Mouse (Mus musculus) kidney, postnatal 0 days (tissue): ENCODE data around the gene Raver2. TPM values are rescaled to one million over a fixed set of nuclear protein-coding genes. Genes with fewer than 3 reads are reported as not detected.

Experiments used
- ATAC-seq: fragments of 200-750 bp; cut with Nextera tagmentation; replicated peaks from 2 replicates; pipeline ENCODE4 v1.8.0; 2017; ENCODE audit warnings: low read depth, moderate number of reproducible peaks, moderate TSS enrichment, moderate library complexity; ENCODE audit not compliant: low FRiP score
- DNase-seq: peaks from one replicate; pipeline ENCODE4 v3.0.0-alpha.2; 2016; ENCODE audit warnings: low spot score
- H3K27ac ChIP-seq: fragments of 300-500 bp; sonication (generic); 2 replicates; pipeline ENCODE4 v1.5.1; 2014; ENCODE audit warnings: mild to moderate bottlenecking
- H3K27me3 ChIP-seq: fragments of 300-500 bp; sonication (generic); 2 replicates; pipeline ENCODE4 v1.6.1; 2014; ENCODE audit warnings: low read length, mixed read lengths; ENCODE audit not compliant: insufficient read depth
- H3K36me3 ChIP-seq: fragments of 300-500 bp; sonication (generic); 2 replicates; pipeline ENCODE4 v1.6.1; 2014; ENCODE audit warnings: low read length, mixed read lengths; ENCODE audit not compliant: insufficient read depth
- H3K4me1 ChIP-seq: fragments of 300-500 bp; sonication (generic); replicated peaks from 2 replicates; pipeline ENCODE4 v1.6.1; 2014; ENCODE audit warnings: antibody characterized with exemption, low read length, mixed read lengths; ENCODE audit not compliant: insufficient read depth
- H3K4me2 ChIP-seq: fragments of 300-500 bp; sonication (generic); 2 replicates; pipeline ENCODE4 v1.6.1; 2014; ENCODE audit warnings: mild to moderate bottlenecking, low read length, moderate library complexity, mixed read lengths
- H3K4me3 ChIP-seq: fragments of 300-500 bp; sonication (generic); replicated peaks from 2 replicates; pipeline ENCODE4 v1.5.1; 2014; ENCODE audit warnings: low read depth, low read length
- H3K9ac ChIP-seq: fragments of 300-500 bp; sonication (generic); 2 replicates; pipeline ENCODE4 v1.6.1; 2014; ENCODE audit warnings: low read depth, low read length
- H3K9me3 ChIP-seq: fragments of 300-500 bp; sonication (generic); replicated peaks from 2 replicates; pipeline ENCODE4 v1.6.1; 2016; ENCODE audit warnings: low read length, inconsistent platforms, mixed read lengths
- CTCF ChIP-seq: IDR thresholded peaks from 2 replicates; pipeline ENCODE4 v1.5.1; 2016; ENCODE audit warnings: antibody characterized with exemption, low read depth, mild to moderate bottlenecking, moderate library complexity
- WGBS: fragments of 180-500 bp; shearing (Covaris S2); extraction: QIAGEN DNeasy Blood & Tissue Kit; methylation state at CpG from one replicate; pipeline ENCODE4 v1.1.7; 2014; 5-methylcytosine and 5-hydroxymethylcytosine counted together
- polyA plus RNA-seq: library from polyadenylated mRNA; unstranded; fragments of >200 nt; fragmentation: Nextera tagmentation; extraction: Ambion mirVana; gene quantifications from 2 replicates; pipeline ENCODE4 v1.2.1, GENCODE M21; 2015

Gene Raver2
- polyA plus RNA-seq, 1 experiment from 2014 or later: 9.2 TPM

GRCm38 (mm10) chr4:101164189-101164588, 95.4 kb downstream of the Raver2 start:
- Histone ChIP-seq H3K9ac (no peak overlapping the region), H3K27me3 (no peaks in the 10 kb centered on the region), H3K4me1 (no peaks in the 10 kb centered on the region), H3K36me3 (peaks cover 52% of the 10 kb centered on the region; the same call in 1 of the 2 replicates), H3K9me3 (no peaks in the 10 kb centered on the region), H3K27ac (no peak overlapping the region), H3K4me3 (no peak overlapping the region), H3K4me2 (no peak overlapping the region)
- ATAC-seq (no peak), DNase-seq (no peak)
- no peak for TF ChIP-seq CTCF
- WGBS: 58% methylated on average over 2 of the region's 2 CpGs

- no peaks in the 10 kb centered on the region for H3K27me3 ChIP-seq
- no peak for DNase-seq
- no peak overlapping the region for H3K4me3 ChIP-seq
- no peaks in the 10 kb centered on the region for H3K9me3 ChIP-seq
- no peak overlapping the region for H3K27ac ChIP-seq
- no peak overlapping the region for H3K4me2 ChIP-seq
- H3K4me1 ChIP-seq: no peaks in the 10 kb centered on the region
- peaks cover 55% of the 10 kb centered on the region; the same call in 1 of the 2 replicates for H3K36me3 ChIP-seq
- WGBS: 84% methylated on average over 2 of the region's 2 CpGs
- H3K9ac ChIP-seq: no peak overlapping the region
- ATAC-seq: no peak
- no peak for TF ChIP-seq CTCF
These were observed 95.9 kb downstream of the Raver2 start for GRCm38 (mm10) chr4:101164673-101165072.

- no peaks in the 10 kb centered on the region for H3K27me3 ChIP-seq
- H3K4me2 ChIP-seq: no peak overlapping the region
- no peak overlapping the region for H3K4me3 ChIP-seq
- TF ChIP-seq CTCF: no peak
- H3K4me1 ChIP-seq: no peaks in the 10 kb centered on the region
- ATAC-seq: no peak
- H3K9ac ChIP-seq: no peak overlapping the region
- DNase-seq: no peak
- H3K27ac ChIP-seq: no peak overlapping the region
- WGBS: 79% methylated on average over 4 of the region's 4 CpGs
- H3K9me3 ChIP-seq: no peaks in the 10 kb centered on the region
- peaks cover 65% of the 10 kb centered on the region for H3K36me3 ChIP-seq
These were observed 97.0 kb downstream of the Raver2 start for GRCm38 (mm10) chr4:101165776-101166175.

- Histone ChIP-seq H3K9me3 (no peaks in the 10 kb centered on the region), H3K4me1 (no peaks in the 10 kb centered on the region), H3K27me3 (no peaks in the 10 kb centered on the region), H3K9ac (no peak overlapping the region), H3K4me3 (no peak overlapping the region), H3K27ac (no peak overlapping the region), H3K36me3 (peaks cover 67% of the 10 kb centered on the region), H3K4me2 (no peak overlapping the region)
- 94% methylated on average over 1 of the region's 1 CpGs for WGBS
- TF ChIP-seq CTCF: no peak
- ATAC-seq (no peak), DNase-seq (no peak)
These were observed 99.0 kb downstream of the Raver2 start for GRCm38 (mm10) chr4:101167777-101168176.

GRCm38 (mm10) chr4:101168189-101168778, 99.5 kb downstream of the Raver2 start:
- TF ChIP-seq CTCF: peak; percentile 83
- Histone ChIP-seq H3K4me2 (no peak overlapping the region), H3K27me3 (no peaks in the 10 kb centered on the region), H3K36me3 (peaks cover 64% of the 10 kb centered on the region), H3K4me3 (no peak overlapping the region), H3K9ac (no peak overlapping the region), H3K4me1 (no peaks in the 10 kb centered on the region), H3K27ac (no peak overlapping the region), H3K9me3 (no peaks in the 10 kb centered on the region)
- WGBS: 49% methylated on average over 6 of the region's 6 CpGs
- DNase-seq (peak; percentile 87), ATAC-seq (no peak; the same call in 1 of the 2 replicates)

- DNase-seq (no peak), ATAC-seq (no peak)
- Histone ChIP-seq H3K4me2 (no peak overlapping the region), H3K27me3 (no peaks in the 10 kb centered on the region), H3K4me1 (no peaks in the 10 kb centered on the region), H3K4me3 (no peak overlapping the region), H3K9me3 (no peaks in the 10 kb centered on the region), H3K9ac (no peak overlapping the region), H3K36me3 (peaks cover 66% of the 10 kb centered on the region), H3K27ac (no peak overlapping the region)
- 70% methylated on average over 2 of the region's 2 CpGs for WGBS
- TF ChIP-seq CTCF: no peak
These were observed 104.0 kb downstream of the Raver2 start for GRCm38 (mm10) chr4:101172738-101173137.
